Mouse (Mus musculus): ENCODE data around the gene Poc5. TPM values are rescaled to one million over a fixed set of nuclear protein-coding genes. Genes with fewer than 3 reads are reported as not detected.
A peak's percentile ranks its signal among the peaks of the same experiment; 100 is the strongest.

The Poc5 gene
- polyA plus RNA-seq, 1 experiment from 2014 or later: 18.1 TPM

DNA sequence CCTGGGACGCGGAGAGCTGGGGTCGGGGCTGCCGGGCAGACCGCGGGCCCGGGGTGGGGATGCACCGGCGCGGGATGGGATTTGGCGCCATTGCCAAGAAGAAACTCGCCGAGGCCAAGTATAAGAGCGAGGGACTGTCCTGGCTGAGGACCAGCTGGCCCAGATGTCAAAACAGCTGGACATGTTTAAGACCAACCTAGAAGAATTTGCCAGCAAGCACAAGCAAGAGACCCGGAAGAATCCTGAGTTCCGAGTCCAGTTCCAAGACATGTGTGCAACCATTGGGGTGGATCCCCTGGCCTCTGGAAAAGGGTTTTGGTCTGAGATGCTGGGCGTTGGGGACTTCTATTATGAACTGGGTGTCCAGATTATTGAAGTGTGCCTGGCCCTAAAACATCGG, 11.2 kb upstream of the Poc5 start:
- DNase-seq (peak; percentile 30), ATAC-seq (ENCODE audit: insufficient read depth) (no peak)
- Histone ChIP-seq H3K4me3 (ENCODE audit: low read depth, low read length) (no peak overlapping the region), H3K36me3 (ENCODE audit: insufficient read depth) (no peaks in the 10 kb centered on the region), H3K4me1 (ENCODE audit: insufficient read depth) (no peaks in the 10 kb centered on the region), H3K9ac (no peak overlapping the region), H3K27me3 (ENCODE audit: insufficient read depth, low read length) (no peaks in the 10 kb centered on the region), H3K9me3 (ENCODE audit: low read depth, low read length) (no peaks in the 10 kb centered on the region), H3K4me2 (no peak overlapping the region), H3K27ac (ENCODE audit: low read depth) (no peak overlapping the region)
- no peak for TF ChIP-seq CTCF (IDR thresholded peaks at IDR 0.05; ENCODE audit: low read depth)
- WGBS: 79% methylated on average over 18 of the region's 18 CpGs

DNA sequence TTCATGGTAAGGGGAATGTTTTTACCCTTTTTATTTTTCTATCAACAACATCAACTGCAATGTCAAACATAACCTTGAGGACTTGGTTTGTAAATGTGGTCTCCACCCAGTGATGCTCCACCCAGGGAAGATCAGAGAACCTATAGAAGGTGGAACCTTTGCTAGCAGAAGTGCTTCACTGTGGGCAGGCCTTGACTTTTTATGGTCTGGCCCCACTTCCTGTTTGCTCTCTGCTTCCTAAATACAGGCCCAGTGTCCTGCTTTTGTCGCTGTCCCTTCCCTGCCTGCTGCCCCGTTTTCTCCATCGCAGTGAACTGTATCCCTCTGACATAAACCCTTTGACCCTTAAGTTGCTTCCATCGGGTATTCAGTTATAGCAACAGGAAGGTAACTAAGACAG, 10.2 kb upstream of the Poc5 start:
- no peak for TF ChIP-seq CTCF (IDR thresholded peaks at IDR 0.05; ENCODE audit: low read depth)
- Histone ChIP-seq H3K4me2 (no peak overlapping the region), H3K27me3 (ENCODE audit: insufficient read depth, low read length) (no peaks in the 10 kb centered on the region), H3K4me3 (ENCODE audit: low read depth, low read length) (no peak overlapping the region), H3K9ac (no peak overlapping the region), H3K36me3 (ENCODE audit: insufficient read depth) (no peaks in the 10 kb centered on the region), H3K4me1 (ENCODE audit: insufficient read depth) (no peaks in the 10 kb centered on the region), H3K27ac (ENCODE audit: low read depth) (no peak overlapping the region), H3K9me3 (ENCODE audit: low read depth, low read length) (no peaks in the 10 kb centered on the region)
- no peak for ATAC-seq (ENCODE audit: insufficient read depth)
- 52% methylated on average over 4 of the region's 4 CpGs for WGBS
- no peak for DNase-seq

DNA sequence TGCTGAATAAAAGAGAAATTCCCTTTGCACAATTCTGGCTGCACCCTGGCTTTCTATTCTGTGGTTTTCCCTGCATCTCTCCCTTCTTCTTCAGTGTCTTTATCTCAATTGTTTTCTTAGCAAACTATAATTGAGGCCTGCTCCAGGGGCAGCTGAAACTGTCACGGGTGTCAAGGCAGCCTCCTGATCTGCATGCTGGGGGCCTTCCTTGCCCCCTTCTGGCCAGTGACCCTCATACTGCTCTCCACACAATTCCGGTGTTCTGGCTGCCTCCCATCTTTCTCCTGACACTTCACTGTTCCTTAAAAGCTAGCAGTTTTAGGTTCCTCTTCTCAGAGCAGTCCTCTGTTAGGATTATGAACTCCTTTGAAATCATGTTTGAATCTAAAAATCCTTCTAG, 1.2 kb downstream of the Poc5 start:
- Histone ChIP-seq H3K4me2 (peak overlapping the region; percentile 88), H3K9ac (peak overlapping the region; percentile 74), H3K27me3 (ENCODE audit: insufficient read depth, low read length) (no peaks in the 10 kb centered on the region), H3K4me1 (ENCODE audit: insufficient read depth) (peaks cover 6% of the 10 kb centered on the region; the same call in 1 of the 2 replicates), H3K36me3 (ENCODE audit: insufficient read depth) (peaks cover 38% of the 10 kb centered on the region), H3K9me3 (ENCODE audit: low read depth, low read length) (no peaks in the 10 kb centered on the region), H3K4me3 (ENCODE audit: low read depth, low read length) (peak overlapping the region; percentile 63), H3K27ac (ENCODE audit: low read depth) (no peak overlapping the region)
- DNase-seq (no peak), ATAC-seq (ENCODE audit: insufficient read depth) (no peak)
- TF ChIP-seq CTCF (IDR thresholded peaks at IDR 0.05; ENCODE audit: low read depth): 0 out of 2 replicates have a peak, but pooled peaks have one; percentile 10
- WGBS: 14% methylated on average over 2 of the region's 2 CpGs

GRCm38 (mm10) chr13:96401251-96401650, 13.2 kb downstream of the Poc5 start:
- no peak for ATAC-seq (ENCODE audit: insufficient read depth)
- no peak overlapping the region for H3K27ac ChIP-seq (ENCODE audit: low read depth)
- no peak overlapping the region for H3K4me3 ChIP-seq (ENCODE audit: low read depth, low read length)
- TF ChIP-seq CTCF (IDR thresholded peaks at IDR 0.05; ENCODE audit: low read depth): no peak
- no peaks in the 10 kb centered on the region for H3K4me1 ChIP-seq (ENCODE audit: insufficient read depth)
- no peak overlapping the region for H3K9ac ChIP-seq
- H3K36me3 ChIP-seq (ENCODE audit: insufficient read depth): peaks cover 93% of the 10 kb centered on the region
- WGBS: 95% methylated on average over 5 of the region's 5 CpGs
- no peaks in the 10 kb centered on the region for H3K9me3 ChIP-seq (ENCODE audit: low read depth, low read length)
- no peak for DNase-seq
- no peak overlapping the region for H3K4me2 ChIP-seq
- no peaks in the 10 kb centered on the region for H3K27me3 ChIP-seq (ENCODE audit: insufficient read depth, low read length)

DNA sequence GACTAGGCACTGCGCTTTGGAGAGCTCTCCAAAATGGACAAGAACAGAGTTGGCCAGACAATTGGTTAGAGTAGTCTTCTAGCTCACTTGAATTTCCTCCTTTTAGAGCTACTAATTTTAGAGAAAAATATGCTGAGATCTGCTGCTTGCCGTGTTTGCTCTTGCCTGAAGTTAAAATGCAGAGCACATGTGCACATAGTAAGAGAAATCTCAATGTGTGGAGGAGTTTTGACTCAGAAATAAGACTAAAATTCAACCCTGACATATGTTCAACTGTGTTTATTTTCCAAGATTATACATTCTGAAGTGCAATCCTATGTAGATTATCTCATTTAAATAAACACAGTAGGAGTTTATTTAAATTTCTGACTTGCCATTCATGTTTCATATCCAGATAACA, 17.4 kb downstream of the Poc5 start:
- Histone ChIP-seq H3K27me3 (ENCODE audit: insufficient read depth, low read length) (no peaks in the 10 kb centered on the region), H3K4me1 (ENCODE audit: insufficient read depth) (no peaks in the 10 kb centered on the region), H3K4me3 (ENCODE audit: low read depth, low read length) (no peak overlapping the region), H3K36me3 (ENCODE audit: insufficient read depth) (peaks cover 76% of the 10 kb centered on the region), H3K4me2 (no peak overlapping the region), H3K9me3 (ENCODE audit: low read depth, low read length) (no peaks in the 10 kb centered on the region), H3K9ac (no peak overlapping the region), H3K27ac (ENCODE audit: low read depth) (no peak overlapping the region)
- ATAC-seq (ENCODE audit: insufficient read depth) (no peak), DNase-seq (no peak)
- no peak for TF ChIP-seq CTCF (IDR thresholded peaks at IDR 0.05; ENCODE audit: low read depth)
- WGBS: 90% methylated on average over 2 of the region's 2 CpGs

DNA sequence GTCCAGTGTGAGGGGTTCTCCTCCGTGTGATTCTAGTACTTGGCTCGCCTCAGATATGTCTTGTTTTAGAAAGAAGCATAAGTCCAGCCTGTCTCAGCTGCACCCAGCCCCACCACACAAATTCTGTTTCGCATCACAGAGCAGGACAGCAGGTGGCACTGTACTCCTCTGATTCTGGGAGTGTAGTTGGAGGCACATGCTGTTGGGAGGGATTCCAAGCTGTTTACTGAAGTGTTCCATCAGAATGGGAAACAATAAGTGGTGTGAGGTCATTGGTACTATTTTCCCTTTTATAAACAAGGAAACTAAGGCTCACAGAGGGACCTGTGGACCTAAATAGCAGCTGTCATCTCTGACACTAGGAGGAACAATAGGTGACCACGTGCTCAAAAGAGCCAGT, 18.9 kb downstream of the Poc5 start:
- Histone ChIP-seq H3K27me3 (ENCODE audit: insufficient read depth, low read length) (no peaks in the 10 kb centered on the region), H3K4me2 (no peak overlapping the region), H3K9ac (no peak overlapping the region), H3K4me3 (ENCODE audit: low read depth, low read length) (no peak overlapping the region), H3K36me3 (ENCODE audit: insufficient read depth) (peaks cover 76% of the 10 kb centered on the region), H3K4me1 (ENCODE audit: insufficient read depth) (no peaks in the 10 kb centered on the region), H3K27ac (ENCODE audit: low read depth) (no peak overlapping the region), H3K9me3 (ENCODE audit: low read depth, low read length) (no peaks in the 10 kb centered on the region)
- peak; percentile 74 for TF ChIP-seq CTCF (IDR thresholded peaks at IDR 0.05; ENCODE audit: low read depth)
- ATAC-seq (ENCODE audit: insufficient read depth) (peak; percentile 31; the same call in 1 of the 2 replicates), DNase-seq (peak; percentile 83)
- 72% methylated on average over 4 of the region's 4 CpGs for WGBS

DNA sequence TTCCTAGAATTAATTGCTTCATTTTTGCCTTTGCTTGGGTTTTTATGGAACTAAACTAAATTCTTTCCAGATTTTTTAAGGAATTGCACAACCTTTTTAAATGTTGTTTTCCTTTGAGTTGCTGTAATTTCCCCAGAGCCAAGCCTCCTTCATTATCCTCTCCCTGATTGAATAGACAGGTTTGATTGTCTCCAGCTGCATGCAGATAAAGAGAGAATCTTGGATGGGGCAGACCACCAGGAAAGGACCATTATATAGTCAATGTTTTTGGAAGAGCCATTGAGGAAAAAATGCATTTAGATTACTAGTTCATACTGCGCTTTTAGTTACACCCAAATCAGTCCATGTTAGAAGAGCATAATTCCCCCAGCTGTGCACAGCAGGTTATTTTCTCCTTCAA, 20.7 kb downstream of the Poc5 start:
- Histone ChIP-seq H3K9me3 (ENCODE audit: low read depth, low read length) (no peaks in the 10 kb centered on the region), H3K4me2 (no peak overlapping the region), H3K27ac (ENCODE audit: low read depth) (no peak overlapping the region), H3K27me3 (ENCODE audit: insufficient read depth, low read length) (no peaks in the 10 kb centered on the region), H3K4me1 (ENCODE audit: insufficient read depth) (no peaks in the 10 kb centered on the region), H3K4me3 (ENCODE audit: low read depth, low read length) (no peak overlapping the region), H3K36me3 (ENCODE audit: insufficient read depth) (peaks cover 75% of the 10 kb centered on the region), H3K9ac (no peak overlapping the region)
- DNase-seq (no peak), ATAC-seq (ENCODE audit: insufficient read depth) (no peak)
- no peak for TF ChIP-seq CTCF (IDR thresholded peaks at IDR 0.05; ENCODE audit: low read depth)
- 98% methylated on average over 1 of the region's 1 CpGs for WGBS

DNA sequence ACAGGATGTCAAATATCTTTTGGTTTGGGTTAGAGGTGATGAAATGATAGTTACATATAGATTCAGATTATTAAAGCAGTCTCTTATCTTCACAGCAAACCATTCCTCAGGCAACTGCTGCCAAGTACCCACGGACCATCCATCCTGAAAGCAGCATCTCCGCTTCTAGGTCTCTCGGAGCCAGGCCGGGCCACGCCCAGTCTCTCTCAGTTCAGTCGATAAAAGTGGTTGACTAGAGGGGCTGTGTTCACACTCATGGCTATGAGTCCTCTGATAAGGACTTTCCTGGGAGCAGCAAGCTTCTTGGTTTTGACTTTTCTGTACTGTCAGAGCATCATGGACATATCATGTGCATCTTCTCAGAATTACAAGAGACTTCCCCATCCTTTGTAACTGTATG, 26.3 kb downstream of the Poc5 start:
- no peak for ATAC-seq (ENCODE audit: insufficient read depth)
- peaks cover 74% of the 10 kb centered on the region for H3K36me3 ChIP-seq (ENCODE audit: insufficient read depth)
- TF ChIP-seq CTCF (IDR thresholded peaks at IDR 0.05; ENCODE audit: low read depth): no peak

More for the DNA sequence above, 26.3 kb downstream of the Poc5 start:
- Histone ChIP-seq H3K9ac (no peak overlapping the region), H3K4me1 (ENCODE audit: insufficient read depth) (no peaks in the 10 kb centered on the region), H3K4me2 (no peak overlapping the region), H3K9me3 (ENCODE audit: low read depth, low read length) (no peaks in the 10 kb centered on the region), H3K27ac (ENCODE audit: low read depth) (no peak overlapping the region), H3K27me3 (ENCODE audit: insufficient read depth, low read length) (no peaks in the 10 kb centered on the region), H3K4me3 (ENCODE audit: low read depth, low read length) (no peak overlapping the region)
- 78% methylated on average over 6 of the region's 6 CpGs for whole genome bisulfite sequencing
- DNase-seq: no peak
